Mouse (Mus musculus) mouse trophoblast stem cell (cell line): ENCODE measurements around the gene Rftn1.
"Not testable (repeated sequence)": the region's sequence is repeated elsewhere in the genome, so short reads cannot be mapped to it uniquely, and the experiment has no call there.

Experiments
- in situ Hi-C, 2 experiments: fragments of 300-500 bp; cut with MseI, MboI; formaldehyde crosslinking; loops; 2 replicates in 1 of 2; 3 replicates in 1 of 2; pipeline ENCODE4 v1.15.1; 2025

Rftn1 gene

DNA sequence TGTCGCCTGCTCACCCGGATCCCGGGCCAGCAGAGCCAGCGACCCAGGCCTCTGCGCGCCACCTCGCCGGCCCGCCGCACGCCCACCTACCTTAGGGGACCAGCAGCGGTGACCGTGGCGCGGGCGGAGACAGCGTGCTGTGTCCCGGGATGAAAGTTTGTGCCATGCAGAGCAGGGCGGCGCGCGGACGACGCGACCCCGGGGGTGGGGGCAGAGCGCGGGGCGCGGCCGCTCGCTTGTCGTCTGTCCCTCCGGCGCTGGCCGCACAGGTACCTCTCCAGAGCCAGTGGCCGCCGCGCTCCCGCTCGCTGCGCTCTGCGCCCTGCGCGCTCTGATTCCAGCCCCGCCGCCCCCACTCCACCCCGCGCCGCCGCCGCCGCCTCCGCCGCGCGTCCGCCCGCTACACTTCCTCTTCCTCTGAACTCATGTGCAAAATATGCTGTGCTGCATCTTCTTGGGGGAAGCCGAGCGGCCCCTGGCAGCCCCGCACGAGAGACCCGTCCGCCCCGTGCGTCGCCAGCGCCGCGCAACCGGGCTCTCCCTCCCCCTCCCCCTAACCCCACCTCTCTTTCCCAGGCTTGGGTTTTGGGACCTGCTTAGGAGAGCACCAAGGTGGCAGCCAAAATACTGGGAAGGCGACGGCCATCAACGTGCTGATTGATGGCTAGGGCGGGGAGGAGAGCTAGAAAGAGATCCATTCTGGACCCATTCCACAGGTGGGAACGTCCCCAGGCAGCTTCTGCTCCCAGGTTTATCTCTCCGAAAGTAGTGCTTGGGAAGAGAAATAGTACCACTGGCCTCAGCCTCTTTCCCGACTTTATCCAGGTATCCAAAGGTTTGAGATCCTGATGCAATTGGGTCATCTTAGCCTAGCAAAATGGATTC lies at the start of gene Rftn1:
Gene Rftn1 (minus strand): TSS at position 544 of the 885 bp plus-strand sequence.
- in situ Hi-C loops: no loop called here

DNA sequence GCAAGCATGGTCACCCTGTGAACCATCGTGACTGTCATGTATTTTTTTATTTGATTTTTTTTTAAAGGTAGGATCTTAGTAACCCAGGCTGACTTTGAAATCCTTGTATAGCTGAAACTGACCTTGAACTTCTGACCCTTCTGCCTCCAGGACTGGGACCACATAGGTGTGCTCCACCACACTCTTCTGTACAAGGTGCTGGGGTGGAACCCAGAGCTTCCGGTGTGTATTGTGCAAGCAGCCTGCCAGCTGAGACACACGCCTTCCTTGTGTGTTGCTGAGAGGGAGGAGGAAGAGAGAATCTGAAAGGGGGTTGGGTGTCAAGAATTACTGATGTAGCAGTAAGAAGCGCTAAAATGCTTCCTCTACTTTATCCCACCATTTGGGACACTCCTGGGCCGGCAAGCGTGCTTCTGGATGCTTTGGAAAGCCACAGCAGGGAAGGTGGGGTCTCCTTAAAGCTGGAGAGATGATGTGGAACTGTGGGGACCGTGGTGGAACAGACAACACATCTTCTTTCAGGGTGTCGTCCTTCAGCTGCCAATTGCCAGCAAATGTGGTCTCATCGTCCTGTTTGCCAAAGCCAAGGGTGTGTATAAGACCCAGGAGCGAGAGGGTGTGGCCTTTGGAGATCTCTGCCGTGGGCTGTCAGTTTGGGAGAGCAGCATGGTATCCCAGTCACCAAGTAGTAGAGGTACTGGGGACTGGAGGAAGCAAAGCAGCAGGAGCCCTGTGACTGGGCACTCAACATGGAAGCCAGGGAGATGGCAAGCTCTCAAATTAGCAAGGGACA lies 47.5 kb upstream of the Rftn1 start:
- in situ Hi-C loops: loop anchor here (5.0 to 10.0 kb wide), 2 partner anchors 283 to 286 kb away; no protein-coding TSS in a partner anchor

DNA sequence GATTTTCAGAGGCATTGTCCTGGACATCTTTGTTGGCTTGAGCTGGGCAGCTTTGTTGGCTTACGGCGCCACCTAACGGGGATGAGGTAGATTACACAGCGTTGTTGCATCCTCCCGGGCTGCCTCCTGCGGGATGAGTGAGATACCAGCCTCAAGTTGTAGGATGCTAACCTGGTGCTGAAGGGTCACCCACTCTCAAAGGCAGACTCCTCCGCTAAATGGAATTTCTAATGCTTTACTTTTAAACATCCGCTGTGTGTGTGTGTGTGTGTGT lies 46.9 kb upstream of the Rftn1 start:
- in situ Hi-C loops: loop anchor here (5.0 to 10.0 kb wide), 2 partner anchors 283 to 285 kb away; no protein-coding TSS in a partner anchor

DNA sequence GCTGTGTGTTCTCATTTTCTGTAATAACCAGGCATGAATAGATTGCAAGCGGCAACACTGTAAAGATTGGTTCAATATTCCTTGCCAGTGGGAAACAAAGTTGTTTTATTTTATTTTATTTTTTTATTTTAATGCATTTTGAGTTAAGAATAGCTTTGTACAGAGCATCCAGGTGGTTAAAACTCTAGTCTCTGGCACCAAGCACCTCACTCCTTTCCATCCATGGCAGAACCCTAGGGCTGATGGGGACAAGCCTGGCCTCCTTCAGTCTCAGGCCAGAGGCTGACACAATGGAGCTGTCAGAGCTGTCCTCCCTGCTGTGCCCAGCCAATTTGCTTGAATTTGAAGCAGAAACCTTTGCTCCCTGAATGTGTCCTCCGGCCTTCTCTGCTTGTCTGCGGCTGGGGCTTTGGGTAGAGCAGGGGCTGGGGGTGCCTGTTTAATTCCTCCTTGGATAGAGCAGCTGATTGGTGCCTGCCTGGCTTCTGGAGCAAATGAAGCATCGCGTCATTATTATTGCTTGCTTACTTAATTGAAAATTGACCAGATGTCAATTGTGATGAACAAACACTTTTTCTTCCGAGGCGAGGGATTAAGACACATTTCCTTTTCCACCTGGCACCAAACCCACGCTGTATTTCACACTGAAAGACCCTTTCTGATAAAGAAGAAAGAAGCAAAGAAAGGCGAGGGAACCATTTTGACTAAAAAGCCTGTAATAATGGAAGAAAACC lies 46.4 kb upstream of the Rftn1 start:
- in situ Hi-C loops: loop anchor here (5.0 to 10.0 kb wide), 2 partner anchors 282 to 285 kb away; no protein-coding TSS in a partner anchor

DNA sequence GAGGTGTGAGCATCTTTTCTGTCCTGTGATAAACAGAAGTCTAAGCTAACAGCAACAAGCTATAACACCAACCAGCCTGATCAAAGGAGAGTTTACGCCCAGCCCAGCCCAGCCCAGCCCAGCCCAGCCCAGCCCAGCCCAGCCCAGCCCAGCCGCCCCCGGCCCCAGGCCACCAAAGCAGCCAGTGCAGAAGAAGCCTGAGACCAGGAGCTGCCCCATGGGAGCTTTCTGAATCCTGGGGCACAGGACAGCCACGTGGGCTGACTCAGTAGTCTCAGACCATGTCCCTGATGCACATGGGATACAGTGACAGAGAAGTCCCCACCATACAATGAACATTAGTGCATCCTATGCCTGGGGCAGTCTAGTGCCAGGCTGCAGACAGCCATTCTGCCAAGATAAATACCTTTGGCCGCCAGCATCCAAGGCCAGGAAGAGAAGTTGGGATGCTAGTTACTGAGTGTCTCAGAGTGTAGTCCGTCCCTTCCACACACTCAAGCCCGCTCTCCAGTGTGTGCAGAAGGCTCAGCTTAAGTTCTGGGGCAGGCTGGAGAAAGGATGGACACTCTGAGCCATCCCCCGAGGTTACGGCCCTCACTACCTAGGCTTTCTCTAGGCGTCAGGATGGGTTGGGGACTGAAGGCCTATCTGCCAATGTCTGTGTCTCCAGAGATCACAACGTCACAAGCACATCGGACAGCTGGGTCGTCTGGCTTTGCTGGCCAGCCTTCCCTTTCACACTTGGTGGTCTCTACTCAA lies 45.6 kb upstream of the Rftn1 start:
- in situ Hi-C loops: loop anchor here (5.0 to 10.0 kb wide), 2 partner anchors 281 to 284 kb away; no protein-coding TSS in a partner anchor

DNA sequence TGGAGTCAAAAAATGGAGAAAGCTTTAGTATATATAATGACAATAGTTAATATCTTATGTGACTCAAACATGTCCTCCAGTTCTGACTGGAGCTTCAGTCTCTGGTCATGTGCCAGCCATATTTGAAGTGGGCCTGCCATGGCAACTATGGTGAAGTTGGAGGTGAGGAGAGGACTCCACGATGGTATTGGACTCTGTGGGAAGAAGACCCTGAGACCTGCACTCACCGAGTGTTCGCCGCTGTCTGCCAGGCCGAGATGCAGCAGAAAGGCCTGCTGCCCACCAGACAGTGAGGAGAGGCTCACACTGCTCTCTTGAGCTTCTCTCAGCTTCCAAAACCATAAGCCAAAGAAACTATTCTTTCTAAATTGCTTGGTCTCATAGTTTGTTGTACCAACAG lies 43.5 kb upstream of the Rftn1 start:
- in situ Hi-C loops: loop anchor here in 1 of 2 experiments (10.0 kb wide), 1 partner anchor 279 kb away; no protein-coding TSS in a partner anchor

DNA sequence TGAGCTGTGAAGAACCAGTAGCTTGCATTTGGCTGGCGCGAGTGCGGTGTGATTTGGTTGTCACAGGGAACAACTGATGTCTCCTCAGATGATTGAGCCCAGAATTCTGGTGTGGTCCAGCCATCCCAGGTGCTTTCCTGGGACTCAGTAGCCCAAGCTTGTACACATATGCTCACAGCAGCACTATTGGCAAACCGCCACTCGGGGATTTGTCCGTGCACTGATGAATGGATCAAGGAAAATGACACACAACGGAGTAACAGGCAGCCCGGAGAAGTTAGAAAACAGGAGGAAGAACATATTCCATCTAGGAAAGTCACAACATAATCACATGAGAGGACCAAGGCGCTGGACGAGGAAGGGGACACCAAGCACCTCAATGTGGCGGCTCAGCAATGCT lies 42.3 kb upstream of the Rftn1 start:
- in situ Hi-C loops: loop anchor here in 1 of 2 experiments (10.0 kb wide), 1 partner anchor 278 kb away; no protein-coding TSS in a partner anchor

DNA sequence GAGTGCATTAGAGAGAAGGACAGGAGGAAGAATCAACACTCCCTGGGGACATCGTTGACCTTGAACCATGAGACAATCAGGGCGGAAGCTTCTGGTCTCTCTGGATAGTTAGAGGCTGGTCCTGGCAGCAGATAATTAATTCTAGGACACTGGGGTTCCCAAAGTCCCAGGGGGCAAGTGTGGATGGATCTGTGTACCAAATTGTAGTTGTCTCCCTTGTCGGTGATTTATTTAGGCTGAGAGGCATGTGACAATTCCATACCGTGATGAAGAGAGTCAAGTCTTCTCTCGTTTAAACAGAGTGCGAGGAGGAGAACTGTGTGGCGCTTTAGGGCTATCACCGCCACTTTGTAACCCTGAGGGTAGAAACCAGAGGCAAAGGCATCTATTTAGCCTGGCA lies 40.7 kb upstream of the Rftn1 start:
- in situ Hi-C loops: loop anchor here in 1 of 2 experiments (10.0 kb wide), 1 partner anchor 276 kb away; no protein-coding TSS in a partner anchor

DNA sequence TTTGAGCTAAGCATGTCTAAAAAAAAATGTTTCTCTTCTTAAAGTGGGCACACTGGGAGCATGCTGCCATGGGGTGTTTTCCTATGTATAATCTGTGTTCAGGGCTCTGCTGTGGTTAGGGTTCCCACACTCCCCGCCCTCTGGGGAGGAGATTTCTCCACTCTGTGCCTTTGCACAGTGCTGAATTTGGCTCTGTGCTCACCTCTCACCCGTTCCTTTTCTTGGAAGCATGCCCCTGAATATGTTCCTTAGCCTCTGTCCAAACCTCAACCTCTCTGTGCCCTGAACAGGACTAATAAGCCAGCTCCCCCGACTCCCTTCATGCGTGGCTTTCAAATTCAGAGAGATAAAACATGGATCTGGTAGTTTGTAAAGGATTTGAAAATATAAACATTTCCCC lies 39.1 kb upstream of the Rftn1 start:
- in situ Hi-C loops: no loop called here

DNA sequence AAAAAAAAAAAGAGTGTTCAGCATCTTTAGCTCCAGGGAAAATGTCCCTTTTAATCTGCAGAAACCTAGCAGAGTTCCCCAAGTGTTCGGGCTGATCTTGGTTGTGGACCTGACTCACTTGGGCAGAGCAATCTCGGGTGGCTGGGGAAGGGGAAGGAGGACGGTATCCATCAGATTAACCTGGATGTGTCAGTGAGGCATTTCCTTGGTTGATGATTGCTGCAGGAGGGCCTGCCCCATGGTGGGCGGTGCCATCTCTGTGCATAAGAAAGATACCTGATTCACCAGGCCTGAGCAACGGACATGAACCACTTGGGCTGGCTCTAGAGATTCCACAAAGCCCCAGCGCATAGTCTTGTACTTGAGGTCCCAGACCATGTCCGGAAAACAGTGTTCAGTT lies 36.9 kb upstream of the Rftn1 start:
- in situ Hi-C loops: no loop called here

DNA sequence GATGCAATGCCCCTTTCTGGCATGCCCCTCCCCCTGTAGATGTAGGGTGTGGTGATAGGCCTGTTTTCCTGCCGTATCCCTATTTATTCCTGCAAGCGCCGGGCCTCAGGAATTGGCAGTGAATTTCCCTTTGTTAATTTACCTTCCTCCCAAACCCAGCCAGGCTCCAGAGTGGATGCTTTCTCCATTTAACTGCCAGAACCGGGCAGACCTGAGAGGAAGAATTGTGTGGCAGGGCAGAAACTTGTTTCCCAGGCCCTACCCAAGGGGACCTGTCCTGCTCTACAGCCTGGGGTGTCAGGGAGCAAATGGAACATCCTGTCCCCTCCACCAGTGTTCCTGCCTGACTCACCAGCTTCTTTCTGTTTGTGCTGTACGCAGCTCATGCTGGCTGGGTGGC lies 34.2 kb upstream of the Rftn1 start:
- in situ Hi-C loops: no loop called here

DNA sequence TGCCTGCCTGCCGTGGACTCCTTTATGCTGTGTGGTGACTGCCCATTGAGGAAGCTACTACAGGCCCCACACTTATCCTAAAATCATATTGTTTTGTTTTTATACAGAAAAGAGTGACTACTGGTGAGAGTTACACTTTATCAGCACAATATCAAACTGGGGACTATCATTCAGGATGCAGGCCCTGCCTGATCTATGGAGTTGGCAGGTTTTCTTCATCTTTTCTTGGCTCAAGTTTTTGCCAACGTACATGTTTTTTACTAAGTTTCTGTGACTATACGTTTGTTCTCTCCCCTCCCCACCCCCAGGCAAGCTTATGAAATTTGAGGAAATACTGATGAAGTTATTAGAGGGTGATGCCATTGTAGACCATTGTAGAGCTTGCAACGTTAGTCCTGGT lies 27.5 kb upstream of the Rftn1 start:
- in situ Hi-C loops: no loop called here

DNA sequence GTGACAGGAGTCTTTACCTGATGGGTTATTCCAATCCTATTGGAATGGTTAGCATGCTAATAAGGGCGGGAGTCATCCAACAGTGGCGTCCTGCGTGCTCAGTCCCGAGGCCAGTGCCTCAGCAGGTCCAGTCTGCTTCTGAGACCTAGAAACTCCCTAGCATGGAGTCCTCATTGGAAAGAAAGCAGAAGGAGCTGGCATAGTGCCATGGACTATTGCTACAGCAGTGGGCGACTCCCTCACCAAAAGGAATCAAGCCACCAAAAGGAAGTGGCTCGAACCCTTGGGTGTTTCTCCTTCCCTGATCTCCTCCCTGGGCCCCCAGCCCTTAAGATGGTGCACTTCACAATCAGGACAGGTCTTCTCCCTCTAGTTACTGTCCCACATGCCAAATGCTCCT lies 24.6 kb upstream of the Rftn1 start:
- in situ Hi-C loops: no loop called here

DNA sequence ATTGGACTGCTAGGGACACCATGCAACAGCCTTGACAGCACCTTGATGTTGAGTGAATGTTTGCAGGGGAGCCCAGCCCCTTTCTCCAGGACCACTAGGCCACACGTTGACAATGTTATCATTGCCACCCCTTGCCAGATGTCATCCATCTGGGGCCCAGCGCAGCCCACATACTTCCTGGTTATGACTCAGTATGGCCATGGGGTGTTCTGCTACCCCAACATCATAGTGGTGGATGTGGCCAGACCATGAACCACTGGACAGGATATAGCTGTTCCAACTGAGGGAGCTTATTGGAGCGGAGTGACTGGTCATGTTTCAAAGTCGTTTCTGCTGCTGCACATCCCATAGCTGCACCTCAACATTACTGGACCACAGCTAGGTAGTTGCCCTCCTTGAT lies 22.6 kb upstream of the Rftn1 start:
- in situ Hi-C loops: no loop called here

DNA sequence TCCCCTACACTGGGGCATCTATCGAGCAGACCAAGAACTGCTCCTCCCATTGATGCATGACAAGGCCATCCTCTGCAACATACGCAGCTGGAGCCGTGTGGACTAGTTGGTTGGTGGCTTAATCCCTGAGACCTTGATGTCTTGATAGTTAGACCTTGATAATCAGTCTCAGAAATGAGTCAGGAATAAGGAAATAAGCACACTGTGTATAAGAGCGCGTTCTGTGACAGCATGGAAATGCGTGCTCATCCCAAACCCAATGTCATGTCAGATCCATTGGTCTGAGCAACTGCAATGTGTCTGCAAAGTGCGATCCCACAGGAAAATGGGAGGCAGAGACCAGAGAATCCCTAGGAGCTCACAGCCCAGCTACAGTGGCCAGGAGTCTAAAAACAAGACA lies 21.3 kb upstream of the Rftn1 start:
- in situ Hi-C loops: no loop called here

DNA sequence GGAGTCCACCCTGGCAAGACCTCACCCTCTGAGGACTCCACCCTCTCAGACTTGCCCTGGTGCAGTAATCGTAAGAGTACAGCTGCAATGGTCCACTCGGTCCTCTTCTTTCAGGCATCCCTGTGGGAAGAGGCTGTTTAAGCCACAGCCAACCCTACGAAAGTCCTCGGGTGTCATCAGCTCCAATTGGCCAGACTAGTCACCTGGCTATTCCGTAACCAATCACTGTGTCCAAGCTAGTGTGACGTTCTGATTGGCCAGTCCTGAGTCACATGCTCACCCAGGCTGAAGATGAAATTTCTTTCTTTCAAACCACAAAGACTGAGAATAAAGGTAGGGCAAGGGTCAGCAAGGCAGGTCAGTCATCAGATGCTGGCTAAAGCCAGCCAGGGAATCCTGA lies 19.4 kb upstream of the Rftn1 start:
- in situ Hi-C loops: no loop called here

DNA sequence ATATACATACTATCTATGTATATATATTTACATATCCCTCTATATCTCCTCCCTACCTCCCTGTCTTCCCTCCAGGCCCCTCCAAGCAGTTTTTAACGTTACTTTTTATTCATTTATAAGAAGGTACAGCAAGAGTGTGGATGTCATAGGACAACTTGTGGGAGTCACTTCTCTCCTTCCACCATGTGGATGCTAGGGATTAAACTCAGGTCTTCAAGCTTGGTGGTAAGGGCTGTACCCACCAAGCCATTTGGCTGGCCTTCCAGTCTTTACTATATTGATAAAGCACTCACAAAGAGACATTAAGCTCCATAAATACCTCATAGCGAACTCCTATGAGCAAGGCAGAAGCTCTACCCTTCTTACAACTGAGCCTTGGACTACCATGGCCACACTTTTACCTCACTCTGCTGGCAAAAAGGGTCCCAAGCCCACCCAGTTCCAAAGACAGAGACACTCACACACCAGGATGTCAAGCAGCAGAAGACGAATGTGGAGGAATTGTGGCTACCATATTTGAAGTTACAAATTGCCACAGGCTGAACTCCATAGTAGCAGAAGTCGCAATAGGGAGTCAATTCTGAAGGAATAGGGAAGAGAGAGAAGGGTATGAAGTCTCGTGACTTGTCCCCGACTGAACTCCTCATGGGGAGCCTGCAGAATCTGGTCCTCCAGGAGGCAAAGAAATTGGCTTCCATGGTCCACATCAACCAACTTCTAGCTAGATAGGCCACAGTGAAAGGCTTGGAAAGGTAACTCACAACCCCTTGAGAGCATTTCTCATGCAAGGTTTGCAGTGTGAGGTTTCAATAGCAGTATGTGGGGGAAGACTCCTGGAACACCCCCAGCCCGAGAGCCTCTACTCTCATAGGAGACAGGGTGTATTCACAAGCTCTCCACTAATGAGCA lies 17.9 kb upstream of the Rftn1 start:
- in situ Hi-C loops: no loop called here

DNA sequence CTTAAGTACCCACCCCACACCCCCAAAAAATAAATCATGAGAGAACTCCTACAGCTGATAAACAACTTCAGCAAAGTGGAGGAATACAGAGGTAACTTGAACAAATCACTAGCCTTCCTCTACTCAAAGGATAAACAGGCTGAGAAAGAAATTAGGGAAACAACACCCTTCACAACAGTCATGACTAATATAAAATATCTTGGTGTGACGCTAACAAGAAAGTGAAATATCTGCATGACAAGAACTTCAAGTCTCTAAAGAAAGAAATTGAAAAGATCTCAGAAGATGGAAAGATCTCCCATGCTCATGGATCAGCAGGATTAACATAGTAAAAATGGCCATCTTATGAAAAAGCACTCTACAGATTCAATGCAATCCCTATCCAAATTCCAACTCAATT lies 15.8 kb upstream of the Rftn1 start:
- in situ Hi-C loops: not testable (repeated sequence)

DNA sequence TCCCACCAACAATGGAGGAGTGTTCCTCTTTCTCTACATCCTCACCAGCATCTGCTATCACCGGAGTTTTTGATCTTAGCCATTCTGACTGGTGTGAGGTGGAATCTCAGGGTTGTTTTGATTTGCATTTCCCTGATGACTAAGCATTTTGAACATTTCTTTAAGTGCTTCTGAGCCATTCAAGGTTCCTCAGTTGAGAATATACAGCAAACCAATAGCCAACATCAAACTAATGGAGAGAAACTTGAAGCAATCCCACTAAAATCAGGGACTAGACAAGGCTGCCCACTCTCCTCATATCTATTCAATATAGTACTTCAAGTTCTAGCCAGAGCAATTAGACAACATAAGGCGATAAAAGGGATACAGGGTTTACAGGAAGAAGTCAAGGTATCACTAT lies 15.4 kb upstream of the Rftn1 start:
- in situ Hi-C loops: not testable (repeated sequence)

DNA sequence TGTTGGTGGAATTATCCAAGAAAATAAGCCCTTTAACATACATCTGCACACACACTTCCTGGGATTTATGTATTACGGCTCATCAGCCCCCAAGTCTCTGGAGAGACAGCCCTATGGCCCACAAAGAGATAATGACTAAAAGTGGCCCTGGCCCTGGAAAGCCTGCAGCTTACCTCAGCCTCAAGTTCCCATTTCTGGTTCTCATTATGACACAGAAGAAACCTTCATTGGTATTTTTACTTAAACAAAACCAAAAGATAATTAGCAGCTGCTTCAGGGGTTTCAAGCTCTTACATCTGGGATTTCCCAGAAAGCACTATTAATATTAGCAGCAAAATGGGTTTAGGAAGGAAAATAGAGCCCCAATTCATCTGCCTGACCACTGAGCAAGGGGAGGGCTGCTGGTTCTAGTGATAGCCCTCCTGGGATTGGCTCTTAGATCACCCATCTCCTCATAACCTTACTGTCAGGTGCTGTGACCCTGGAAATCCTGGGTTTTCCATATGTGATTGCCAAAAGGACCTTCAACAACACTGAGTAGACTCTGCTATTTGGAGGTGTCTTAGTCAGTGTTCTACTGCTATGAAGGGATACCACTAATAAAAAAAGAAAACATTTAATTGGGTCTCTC lies 14.8 kb upstream of the Rftn1 start:
- in situ Hi-C loops: no loop called here
